Mouse (Mus musculus) ES-E14 (cell line): ENCODE measurements at regions not wholly inside any gene's neighbourhood (a gene's known extent, or its start where the extent isn't known, plus 50 kb on each side); places are given as distances from the start of the nearest gene placed in this dataset.

Experiments
- CHD2 ChIP-seq: IDR thresholded peaks from 2 replicates; pipeline ENCODE4 v1.6.1; 2014; ENCODE audit warnings: mild to moderate bottlenecking, low read depth, low read length, inconsistent platforms
- HCFC1 ChIP-seq: IDR thresholded peaks from 2 replicates; pipeline ENCODE4 v1.6.1; 2012; ENCODE audit warnings: low read length, inconsistent platforms, borderline replicate concordance; ENCODE audit not compliant: insufficient read depth
- MAFK ChIP-seq: IDR thresholded peaks from 2 replicates; pipeline ENCODE4 v1.6.1; 2014; ENCODE audit warnings: mild to moderate bottlenecking, low read depth, low read length, inconsistent platforms; ENCODE audit not compliant: insufficient read depth
- ZC3H11A ChIP-seq: IDR thresholded peaks from 2 replicates; pipeline ENCODE4 v1.6.1; 2012; ENCODE audit warnings: low read depth, mild to moderate bottlenecking, inconsistent platforms, low read length, borderline replicate concordance
- ZNF384 ChIP-seq: IDR thresholded peaks from 2 replicates; pipeline ENCODE4 v1.6.1; 2012; ENCODE audit warnings: low read depth, low read length, inconsistent platforms

DNA sequence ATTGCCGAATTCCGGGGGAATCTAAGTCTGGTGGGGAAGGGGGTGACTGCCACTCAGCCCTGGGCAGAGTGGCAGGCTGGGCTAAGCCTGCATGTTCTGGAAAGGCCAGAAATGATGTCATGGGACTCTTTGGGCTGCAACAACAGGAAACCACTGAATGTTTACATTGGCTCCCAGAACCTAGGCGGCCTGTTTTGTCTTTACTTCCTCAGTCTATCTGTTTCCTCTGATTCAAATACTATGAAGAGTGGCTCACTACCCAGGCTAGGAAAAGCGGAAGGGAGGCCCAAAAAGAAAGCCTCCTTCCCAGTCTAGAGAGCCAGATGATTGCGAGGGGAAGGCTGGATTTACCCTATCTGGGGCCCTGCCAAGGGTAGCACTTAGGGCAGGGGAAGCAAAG is 69.1 kb upstream of the Las1l start:
- TF ChIP-seq MAFK, result no peak
- TF ChIP-seq ZC3H11A, result no peak
- TF ChIP-seq HCFC1, result no peak
- no peak for TF ChIP-seq ZNF384
- TF ChIP-seq CHD2, result no peak
